Mouse (Mus musculus) MN1 (cell line): ENCODE data around the gene Stx7.

Source experiments
- DNase-seq: peaks from one replicate; pipeline ENCODE4 v3.0.0-alpha.2; 2016; ENCODE audit warnings: low spot score

Gene Stx7

DNA sequence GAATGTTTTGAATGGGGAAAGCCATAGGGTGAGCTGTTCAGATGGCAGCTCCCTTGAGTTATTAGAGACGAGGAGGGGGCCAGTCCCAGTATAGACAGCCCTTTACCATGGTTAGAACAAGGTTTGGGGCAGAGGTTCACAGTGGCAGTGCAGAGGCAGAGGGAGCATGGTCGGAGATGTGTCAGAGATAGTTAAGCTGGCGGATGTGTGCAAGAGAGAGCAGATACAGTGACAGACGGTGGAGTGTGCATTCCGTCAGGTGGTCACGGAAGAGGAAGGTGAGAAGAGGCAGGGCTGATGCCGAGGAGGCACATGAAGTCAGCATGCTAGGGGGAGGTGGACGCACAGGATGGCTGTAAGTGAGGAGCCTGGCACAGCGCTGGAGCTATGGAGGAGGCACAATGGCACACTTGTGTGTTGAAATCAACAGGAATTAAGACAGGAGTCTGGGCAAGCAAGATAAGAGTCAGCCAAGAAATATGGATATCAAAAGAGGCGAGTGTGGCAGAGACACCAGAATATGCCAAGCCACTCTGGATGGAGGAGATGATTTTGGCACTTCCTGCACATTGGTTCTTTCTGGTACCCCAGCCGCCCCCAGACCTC, 19.0 kb downstream of the Stx7 start:
- DNase-seq = no peak

DNA sequence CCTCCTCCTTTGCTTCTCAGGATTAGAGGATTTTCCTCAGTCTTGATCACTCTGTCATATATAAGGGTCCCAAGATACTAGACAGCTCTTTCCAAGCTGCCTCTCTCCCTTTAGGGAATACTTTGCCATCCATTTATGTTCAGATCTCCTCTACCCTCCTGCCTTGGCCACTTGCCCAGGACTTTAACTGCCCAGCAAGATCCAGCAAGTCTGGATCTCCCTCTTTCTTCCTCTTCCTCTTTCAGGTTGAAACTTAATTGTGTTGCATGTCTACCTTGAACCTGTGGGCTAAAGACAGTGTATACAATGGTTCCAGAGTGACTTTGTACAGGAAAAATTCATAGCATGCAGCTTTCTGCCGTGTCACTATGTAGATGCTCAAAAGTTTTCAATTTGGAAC, 19.8 kb downstream of the Stx7 start:
- DNase-seq = no peak

DNA sequence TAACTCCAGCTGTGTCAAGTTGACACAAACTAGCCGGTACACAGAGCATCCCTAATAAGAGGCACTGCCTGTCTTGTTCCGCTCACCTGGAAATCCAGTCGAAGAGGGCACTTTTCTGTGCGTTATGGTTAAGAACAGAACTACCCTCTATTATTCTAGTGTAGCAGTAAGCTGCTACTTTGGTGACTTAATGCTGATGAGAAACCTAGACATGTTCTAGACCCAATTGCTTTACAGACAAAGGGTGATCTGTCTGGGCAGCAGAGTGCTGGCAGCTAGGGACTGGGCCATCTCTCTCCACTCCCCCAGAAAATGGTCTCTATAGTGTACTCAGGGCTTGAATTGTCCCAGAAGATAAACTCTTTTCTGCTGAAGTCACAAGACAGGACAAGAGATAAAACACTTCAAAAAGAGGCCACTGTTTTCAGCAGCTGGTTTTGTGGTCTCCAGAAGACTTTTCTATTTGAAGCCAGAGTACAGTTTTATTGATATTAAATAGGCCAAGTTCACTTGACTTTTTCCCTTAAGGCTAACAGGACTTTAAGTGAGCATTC, 22.9 kb downstream of the Stx7 start:
- no peak for DNase-seq

DNA sequence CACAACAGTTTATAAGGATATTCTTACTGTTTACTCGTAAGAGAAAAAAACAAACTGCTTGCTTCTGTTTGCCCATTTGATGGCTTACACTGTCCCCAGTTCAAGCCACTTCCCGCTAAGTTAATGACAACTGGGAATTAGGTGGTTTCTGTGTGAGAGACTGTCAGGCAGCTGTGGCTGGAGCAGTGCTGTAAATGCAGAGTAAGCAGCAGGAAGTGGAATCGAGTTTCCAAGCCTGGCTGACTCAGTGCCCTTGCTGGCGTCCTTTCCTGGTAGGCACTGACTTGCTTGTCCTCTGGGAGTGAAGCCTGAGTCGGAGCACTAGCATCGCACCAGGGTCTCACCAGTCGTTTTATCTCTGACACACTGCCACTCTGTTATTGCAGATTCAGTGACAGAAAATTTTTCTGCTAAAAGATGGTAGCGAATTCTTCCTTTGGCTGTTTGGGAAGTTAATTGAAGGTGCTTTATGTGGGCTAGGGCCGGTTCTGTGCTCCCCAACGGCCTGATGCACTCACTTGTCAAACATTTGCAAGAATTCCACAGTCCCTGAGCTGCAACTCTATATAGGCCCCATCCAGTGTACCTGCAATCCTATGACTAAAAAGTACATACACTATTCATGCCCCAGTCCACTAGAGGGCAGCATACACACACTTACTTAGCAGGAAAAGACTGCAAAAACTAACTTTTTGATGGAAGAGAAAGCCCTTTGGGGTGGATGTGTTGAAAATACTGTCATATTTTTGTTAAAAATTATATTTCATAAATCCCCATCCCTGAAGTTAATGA, 24.3 kb downstream of the Stx7 start:
- peak; percentile 78 for DNase-seq

DNA sequence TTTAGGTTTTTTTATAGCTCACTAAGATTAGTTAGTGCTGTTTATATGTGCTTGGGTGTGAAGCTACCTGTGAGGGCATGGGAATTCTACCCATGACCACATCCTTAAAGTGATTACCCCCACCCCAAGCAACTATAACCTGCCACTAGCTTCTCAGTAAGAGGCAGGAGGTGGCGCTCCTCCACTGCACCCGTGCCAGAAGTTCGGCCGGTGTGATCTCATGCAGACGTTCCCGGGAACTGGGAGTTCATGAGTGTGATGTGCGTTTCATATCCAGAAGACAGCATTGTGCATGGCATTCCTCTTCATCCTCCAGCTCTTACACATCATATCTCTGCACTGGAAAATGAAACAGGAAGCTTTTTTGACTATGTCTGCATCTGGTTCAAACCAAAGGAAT, 41.3 kb downstream of the Stx7 start:
- no peak for DNase-seq

DNA sequence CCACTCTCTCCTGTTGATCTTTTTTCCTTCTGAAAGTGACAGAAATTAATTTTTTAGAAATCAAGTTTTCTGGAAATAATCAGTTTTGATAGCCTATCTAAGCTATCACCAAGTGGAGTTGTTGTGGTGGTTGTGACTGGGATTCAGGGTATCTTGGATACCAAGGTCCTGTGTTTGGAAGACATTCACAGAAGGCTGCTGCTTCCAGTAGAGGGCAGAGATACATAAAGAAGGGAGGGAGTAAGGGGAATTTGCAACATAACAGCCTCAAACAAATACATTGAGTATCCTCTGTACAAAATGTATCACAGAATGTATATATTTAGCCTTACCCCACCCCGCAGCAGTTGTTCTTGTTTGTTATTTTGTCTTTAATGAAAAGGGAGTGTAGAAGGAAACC, 42.9 kb downstream of the Stx7 start:
- DNase-seq = no peak

DNA sequence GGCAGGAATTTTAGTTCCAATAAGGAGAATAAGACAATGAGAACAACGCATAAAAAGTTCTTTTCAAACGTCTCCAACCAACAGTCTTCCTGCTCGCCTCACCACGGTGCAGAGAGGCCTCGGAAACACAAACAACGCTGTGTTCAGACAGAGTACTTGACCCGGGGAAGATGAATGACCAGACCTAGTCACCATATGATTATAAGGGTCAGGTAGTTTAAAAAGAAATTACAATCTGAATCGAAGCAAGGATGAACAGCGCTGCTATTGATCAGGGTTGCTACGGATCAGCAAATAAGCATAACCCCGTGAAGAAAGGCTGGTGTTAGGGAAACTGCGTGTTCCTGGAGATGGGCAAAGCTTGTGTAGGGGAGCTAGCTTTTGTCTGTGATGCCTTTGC, 50.2 kb downstream of the Stx7 start:
- DNase-seq = no peak

DNA sequence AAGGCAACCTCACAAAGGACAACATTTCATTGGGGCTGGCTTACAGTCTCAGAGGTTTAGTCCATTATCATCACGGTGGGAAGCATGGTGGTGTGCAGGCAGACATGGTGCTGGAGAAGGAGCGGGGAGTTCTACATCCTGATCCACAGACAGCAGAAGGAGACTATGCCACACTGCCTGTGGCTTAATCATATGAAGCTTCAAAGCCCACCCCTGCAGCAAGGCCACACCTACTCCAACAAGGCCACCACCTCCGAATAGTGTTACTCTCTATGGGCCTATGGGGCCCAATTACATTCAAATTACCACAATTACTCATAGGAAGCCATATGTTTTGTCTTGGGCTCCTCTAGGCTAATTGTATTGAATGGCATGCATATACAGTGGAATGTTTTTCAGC, 51.0 kb downstream of the Stx7 start:
- no peak for DNase-seq

DNA sequence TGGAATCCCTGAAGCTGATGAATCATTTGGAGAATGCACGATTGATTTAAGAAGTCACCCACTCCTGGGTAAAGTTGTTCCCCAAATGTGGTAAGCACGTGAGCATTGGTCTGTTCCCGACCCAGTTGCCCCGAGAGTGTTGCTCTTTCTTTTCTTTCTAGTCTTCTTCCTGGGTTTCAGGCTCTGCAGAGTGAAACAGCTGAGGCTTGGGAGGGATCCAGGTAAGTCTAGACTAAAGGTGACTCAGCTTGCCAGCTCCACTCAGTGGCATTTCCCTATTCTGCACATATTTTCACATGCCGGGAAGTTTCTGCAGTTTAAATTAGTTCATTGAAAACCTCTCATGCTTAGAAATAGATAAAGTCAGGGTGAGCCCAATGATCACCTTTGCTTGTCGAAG, 61.0 kb downstream of the Stx7 start:
- no peak for DNase-seq

DNA sequence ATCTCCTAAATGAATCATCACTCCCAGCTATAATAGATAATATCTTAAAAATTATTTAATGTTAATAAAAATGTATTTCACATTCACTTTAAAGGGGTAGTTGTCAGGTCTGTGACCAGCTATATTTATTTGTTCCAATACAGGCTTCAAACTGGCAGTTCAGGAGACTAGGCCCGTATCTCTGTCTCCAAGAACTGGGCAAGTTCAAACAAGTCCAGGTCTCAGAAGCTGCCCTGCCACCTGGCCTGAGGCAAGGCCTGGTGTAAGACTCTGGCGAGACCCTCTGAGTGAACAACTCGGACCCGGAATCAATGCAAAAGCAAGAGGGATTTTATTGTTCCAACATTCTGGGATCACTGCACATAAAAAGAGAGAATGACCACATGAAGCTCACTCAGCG, 64.2 kb downstream of the Stx7 start:
- DNase-seq = no peak

DNA sequence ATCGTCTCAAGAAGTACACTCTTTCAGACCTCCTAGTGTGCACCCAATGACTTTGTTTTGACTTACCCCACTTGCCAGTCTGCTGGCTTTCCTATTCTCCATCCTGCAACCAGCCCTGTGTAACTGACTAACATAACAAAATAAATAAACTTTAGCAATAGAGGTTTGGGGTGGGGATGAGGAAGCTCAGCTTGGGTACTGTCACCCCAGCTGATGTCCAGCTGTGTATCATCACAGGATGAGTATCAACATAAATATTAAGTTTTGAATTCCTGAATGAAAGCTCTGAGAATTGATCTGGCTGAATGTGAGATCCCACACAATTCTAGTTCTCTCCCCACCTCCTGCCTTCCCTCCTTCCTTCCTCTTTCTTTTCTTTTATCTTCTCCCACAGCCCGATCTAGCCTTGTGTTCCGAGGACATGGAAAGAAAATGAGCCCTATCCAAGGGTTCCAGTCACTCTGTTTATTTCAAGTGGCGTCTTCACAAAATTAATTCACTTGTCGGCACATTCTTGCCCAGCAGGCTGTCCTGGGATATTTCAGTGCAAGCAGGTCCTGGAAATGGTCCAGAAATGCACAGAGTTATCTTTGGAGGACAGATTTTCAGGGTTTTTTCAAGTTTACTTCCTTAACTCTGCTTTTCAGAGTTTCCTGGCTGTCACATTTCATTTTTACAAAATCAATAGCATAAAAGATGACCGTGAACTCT, 68.6 kb downstream of the Stx7 start:
- DNase-seq = no peak

DNA sequence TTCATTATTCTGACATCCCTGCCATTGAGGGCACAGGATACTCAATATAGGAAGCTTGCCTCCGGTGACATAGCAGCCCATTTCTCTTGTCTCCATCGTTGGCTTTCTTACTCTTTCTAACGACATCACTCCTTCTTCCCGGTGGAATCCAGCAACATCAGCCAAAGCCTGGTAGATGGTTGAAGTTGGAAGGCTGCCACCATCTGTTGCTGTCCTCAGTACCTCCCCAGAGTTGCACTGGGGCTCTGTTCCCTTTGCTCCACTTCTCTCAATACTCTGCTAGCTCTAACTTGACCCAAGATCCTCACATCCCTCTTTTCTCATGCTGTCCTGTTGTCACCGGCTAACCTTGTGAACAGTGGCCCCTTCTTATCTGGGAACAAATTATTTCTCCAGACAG, 71.8 kb downstream of the Stx7 start:
- no peak for DNase-seq

DNA sequence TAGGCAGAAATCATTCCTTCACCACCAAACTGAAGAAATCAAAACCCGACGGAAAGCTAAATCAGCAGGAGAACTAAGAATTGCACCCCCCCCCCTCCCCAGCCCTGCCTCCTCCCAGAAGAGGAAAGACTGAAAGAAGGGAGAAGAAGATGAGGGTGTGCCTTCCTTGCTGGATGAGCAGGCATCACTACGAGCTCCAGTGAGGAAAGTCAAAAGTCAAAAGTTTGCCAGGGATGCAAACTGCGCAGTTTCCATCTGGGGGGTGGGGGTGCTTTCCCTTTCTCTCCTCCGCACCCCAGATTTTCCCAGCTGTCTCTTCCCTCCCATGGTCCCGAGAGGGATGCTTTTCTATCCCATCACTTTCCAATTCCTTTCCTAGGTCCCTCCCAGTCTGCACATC, 73.8 kb downstream of the Stx7 start:
- no peak for DNase-seq

DNA sequence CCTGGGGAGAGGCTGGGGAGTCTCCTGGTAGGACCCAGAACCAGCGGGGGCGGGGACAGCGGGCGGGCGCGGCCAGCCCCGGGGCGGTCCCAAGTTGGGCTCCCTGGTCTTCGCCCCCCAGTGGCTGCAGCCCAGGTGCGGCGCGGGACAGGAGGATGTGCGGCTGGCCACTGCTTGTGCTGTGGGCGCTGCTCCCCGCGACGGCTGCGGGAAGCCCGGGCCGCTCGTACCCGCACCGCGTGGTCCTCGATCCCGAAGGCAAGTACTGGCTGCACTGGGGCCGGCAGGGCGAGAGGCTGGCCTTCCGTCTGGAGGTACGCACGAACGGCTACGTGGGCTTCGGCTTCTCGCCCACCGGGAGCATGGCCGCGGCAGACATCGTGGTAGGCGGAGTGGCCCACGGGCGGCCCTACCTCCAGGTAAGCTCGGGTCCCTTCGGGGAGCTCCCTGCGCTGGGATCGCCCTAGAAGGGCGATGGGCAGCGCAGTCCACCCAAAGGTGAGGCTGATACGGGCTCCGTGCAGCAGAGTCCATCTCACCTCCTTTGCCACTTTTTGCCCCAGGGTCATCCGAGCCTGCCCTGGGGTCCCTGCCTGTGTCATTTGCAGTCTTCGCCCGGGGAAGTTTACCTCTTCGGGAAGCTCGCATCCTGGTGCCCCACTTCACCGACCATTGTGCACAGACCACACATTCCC, 74.5 kb downstream of the Stx7 start, which contains the start of gene Moxd1:
Gene Moxd1 (plus strand): TSS at position 69 of the 695 bp plus-strand sequence.
- DNase-seq = no peak

DNA sequence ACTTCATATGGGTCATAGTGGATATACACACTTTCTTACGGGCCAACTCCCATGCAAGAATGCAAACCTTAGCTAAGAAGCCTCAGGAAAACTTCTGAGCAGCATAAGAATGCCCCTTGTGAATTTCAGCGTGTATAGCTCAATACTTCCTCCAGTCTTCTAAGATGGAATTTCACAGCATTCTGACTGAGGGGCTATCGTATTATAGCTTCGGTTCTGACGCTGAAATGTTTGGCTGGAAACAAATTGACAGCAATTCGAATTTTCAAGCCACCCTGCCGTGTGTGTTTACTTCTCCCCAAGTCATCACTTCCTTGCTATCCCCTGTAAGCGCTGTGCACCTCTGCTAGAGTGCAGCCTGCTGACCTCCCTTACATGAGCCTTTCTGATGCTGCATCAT, 75.5 kb downstream of the Stx7 start:
- DNase-seq = no peak

DNA sequence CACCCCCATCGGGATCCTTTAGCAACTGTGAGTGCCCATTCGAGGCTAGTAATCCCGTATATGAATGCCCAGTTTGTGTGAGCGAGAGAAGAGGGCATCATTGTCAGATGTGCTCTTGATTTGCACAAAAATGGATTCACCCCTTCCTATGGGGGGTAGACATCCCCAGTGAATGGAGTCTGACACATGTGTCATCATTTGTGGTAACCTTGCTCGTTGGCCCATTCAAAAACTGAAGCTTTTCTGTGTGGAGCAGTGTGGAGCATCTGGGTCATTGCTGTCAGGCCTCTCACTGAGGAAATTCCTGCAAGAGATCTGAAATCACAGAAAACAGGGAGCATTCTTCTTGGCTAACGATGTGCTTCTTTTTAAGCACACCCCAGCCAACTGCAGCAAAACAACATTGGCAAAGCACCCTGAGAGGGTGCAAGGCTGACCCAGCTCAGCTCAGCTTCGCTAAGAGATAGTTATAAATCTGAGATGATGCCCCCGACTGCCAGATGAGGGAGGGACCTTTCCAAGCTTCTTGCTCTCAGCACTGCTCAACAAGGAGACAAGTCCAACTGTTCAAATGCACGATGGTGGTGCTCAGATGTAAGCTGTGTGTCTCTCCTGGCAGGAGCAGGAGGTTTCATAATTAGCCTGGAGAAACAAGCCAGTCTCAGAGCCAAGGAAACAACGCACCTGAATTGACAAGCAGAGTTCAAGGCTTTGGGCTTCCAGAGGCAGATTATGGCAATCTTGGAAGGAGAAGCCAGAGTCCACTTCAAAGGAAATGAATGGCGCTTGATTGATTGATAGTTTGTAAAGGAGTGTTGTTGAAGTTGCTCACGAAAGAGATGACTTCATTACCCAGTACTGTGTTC, 79.4 kb downstream of the Stx7 start:
- DNase-seq = no peak

DNA sequence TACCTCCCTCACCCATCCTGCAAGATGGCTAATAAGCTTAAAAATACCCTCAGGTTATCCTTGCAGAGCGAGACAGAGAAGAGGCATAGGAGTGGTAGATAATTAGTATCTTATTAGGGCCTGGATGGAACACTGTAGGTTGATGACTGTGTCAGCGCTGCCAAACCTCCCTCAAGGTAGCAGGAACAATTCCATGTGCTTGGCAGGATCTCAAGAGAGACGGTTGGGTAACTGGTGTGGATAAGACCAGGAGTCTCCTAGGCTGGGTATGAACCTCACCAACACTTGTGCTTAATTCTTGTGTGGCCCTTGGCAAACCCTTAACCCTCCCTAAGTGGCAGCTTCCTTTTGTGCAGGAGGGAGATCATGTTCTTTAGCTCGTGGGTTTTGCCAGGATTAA, 83.2 kb downstream of the Stx7 start:
- DNase-seq = no peak

DNA sequence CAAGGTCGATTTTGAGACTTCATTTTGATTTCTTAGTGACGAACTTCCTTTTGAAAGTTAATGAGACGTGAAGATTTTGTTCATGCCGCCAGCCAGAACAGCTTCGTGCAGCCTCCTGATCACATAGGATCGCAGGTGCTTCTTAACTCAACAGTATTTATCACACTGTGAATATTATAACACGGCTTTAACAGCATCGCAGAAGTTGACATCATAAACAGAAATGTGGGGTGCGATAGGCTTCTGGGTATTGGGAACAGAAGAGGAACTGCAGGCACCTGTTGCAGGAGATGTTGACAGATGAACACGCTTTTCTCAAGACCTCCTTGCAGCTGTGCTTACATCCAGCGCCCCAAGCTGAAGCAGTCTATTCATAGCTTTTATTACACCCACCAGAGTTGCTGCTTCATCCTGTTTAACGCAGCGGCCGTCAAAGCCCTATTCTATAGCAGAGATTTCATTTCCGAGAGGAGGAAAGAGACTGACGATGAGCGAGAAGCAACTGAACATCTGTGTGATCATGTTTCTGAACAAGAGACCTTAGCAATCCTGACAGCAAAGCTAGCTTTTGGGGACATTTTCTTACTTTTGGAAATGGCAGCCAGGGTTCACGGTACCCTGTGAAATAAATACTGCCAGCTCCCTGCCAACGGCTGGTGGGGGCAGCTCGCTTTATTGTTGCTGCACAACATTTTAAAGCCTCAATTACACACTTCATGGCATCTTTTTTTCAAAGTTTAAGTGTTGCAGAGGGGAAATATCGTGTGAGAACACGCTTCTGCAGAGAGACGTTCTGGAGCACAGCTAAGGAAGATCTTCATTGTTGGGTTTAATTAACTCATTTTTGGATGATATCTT, 86.6 kb downstream of the Stx7 start:
- DNase-seq = no peak
